Mouse (Mus musculus) olfactory bulb, adult 2 months (tissue): ENCODE measurements at regions not wholly inside any gene's neighbourhood (a gene's known extent, or its start where the extent isn't known, plus 50 kb on each side); places are given as distances from the start of the nearest gene placed in this dataset.

Source experiments
- CTCF ChIP-seq: fragments of 200-500 bp; IDR thresholded peaks from 2 replicates; pipeline ENCODE4 v1.5.1; 2012; ENCODE audit warnings: low read depth, mild to moderate bottlenecking, low read length, moderate library complexity; ENCODE audit not compliant: insufficient read depth
- POLR2A ChIP-seq: fragments of 200-500 bp; IDR thresholded peaks from 2 replicates; pipeline ENCODE4 v1.6.1; 2012; ENCODE audit warnings: mild to moderate bottlenecking, low read depth, low read length, moderate library complexity; ENCODE audit not compliant: insufficient read depth

GRCm38 (mm10) chr9:31976191-31976590, 62.9 kb upstream of the Barx2 start:
- TF ChIP-seq CTCF (no peak), POLR2A (no peak)
